Mouse (Mus musculus): Measurements from ENCODE around the gene Ripor2. TPM values are rescaled to one million over a fixed set of nuclear protein-coding genes. Genes with fewer than 3 reads are reported as not detected.

Ripor2 gene
- polyA plus RNA-seq, 1 experiment, result 32.0 TPM

DNA sequence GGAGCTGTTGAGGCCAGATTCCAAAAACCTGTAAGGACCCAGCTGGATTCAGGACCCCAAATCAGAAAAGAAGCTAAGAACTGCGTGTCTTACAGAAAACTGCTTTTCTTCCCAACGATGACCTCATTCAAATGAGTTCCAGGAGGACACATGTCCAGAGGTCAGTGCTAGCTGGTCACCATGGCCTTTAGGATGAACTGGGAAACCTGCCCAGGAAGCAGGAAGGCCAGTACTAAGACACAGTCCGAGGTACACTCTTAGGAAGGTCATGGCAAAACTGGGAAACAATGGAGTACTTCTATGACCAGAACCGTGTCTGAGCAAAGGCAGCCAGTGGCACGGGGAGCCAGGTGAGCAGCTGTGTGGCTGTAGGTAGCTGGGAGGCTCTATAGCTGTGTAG lies 103.9 kb downstream of the Ripor2 start:
- no peak for TF ChIP-seq CTCF (IDR thresholded peaks at IDR 0.05; ENCODE audit: borderline replicate concordance, extremely low read depth, insufficient read depth, insufficient read length)
- TF ChIP-seq POLR2A (IDR thresholded peaks at IDR 0.05; ENCODE audit: borderline replicate concordance, extremely low read depth, insufficient read depth, insufficient read length, poor library complexity, severe bottlenecking), result no peak
- DNase-seq (ENCODE audit: low read depth), result no peak

DNA sequence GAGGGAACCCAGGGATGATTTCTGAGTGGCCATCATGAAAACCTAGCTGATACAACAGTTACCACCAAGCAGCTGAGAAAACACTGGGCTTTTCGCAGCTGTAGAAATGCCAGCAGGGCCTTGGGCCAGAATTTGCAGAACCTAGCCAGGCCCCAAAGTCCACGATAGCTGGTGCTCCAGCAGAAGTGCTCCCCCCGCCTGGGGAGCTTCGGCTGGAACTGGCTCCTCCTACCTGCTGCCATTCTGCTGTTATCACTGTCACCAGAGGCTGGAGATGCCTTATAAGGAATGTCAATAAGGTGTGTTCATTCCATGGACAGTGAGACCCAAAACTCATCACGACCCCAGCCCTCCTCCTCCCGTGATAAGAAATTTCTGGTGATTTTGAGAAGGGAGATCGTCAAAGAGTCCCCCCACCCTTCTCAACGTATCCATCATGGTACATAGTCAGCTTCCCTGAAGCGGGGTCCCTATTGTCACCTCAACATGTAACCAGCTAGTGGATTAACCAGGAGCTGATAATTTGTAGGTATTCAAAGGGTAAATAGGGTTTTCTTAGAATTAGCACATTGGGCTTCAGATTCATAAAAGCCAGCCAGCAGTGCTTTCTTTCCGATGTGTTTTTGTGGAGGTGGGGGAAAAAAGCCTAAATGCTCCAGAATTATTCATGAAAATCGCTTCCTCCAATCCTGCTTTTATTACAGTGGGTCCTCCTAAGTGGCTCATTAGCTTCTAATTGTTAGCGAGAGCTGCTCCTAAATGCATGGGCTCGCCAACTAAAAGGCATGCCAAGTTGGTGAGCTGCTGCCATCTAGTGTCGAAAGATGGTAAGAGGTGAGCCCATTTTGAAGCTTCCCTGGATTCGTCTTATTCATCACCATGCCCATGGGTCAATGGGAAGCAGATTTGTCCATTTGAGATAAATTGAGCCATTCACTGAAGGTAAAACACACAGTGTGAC lies 105.0 kb downstream of the Ripor2 start:
- peak; percentile 96 for DNase-seq (ENCODE audit: low read depth)
- TF ChIP-seq CTCF (IDR thresholded peaks at IDR 0.05; ENCODE audit: borderline replicate concordance, extremely low read depth, insufficient read depth, insufficient read length) (peak; percentile 88), POLR2A (IDR thresholded peaks at IDR 0.05; ENCODE audit: borderline replicate concordance, extremely low read depth, insufficient read depth, insufficient read length, poor library complexity, severe bottlenecking) (no peak)

DNA sequence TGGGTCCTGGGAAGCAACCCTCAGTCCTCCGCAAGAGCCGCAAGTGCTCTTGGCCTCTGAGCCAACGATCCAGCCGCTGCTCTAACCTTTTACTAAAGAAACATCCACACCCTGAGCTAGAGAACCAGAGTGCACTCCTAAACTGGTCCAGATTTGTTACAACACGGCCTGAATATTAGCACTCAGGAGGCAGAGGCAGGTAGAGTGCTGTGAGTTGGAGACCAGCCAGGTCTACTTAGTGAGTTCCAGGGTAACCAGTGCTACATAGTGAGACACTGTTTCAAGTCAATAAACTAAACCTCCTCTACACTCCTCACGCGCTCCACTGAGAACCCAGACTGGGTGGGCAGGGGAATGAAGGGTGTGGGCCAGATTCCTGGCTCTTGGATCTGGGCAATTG lies 111.3 kb downstream of the Ripor2 start:
- DNase-seq (ENCODE audit: low read depth), result no peak
- TF ChIP-seq POLR2A (IDR thresholded peaks at IDR 0.05; ENCODE audit: borderline replicate concordance, extremely low read depth, insufficient read depth, insufficient read length, poor library complexity, severe bottlenecking), result no peak
- TF ChIP-seq CTCF (IDR thresholded peaks at IDR 0.05; ENCODE audit: borderline replicate concordance, extremely low read depth, insufficient read depth, insufficient read length), result no peak

DNA sequence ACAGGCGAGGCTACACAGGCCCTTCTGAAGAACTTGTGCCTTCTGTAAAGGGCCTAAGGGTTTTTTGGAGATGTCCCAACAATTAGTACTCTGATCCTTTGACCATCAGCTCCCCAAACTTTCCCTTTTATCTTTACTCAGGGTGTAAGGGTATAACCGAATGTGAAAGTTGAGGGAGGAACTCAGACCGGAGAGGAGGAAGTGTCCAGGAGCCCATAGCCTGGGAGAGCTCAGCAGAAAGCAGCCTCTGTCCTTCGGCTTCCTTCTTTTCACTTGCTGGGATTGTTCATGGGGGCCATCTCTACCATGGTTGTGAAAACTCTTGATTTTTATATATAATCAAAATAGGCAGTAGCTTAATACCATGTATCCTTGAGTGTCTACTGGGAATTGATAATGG lies 116.8 kb downstream of the Ripor2 start:
- TF ChIP-seq CTCF (IDR thresholded peaks at IDR 0.05; ENCODE audit: borderline replicate concordance, extremely low read depth, insufficient read depth, insufficient read length) (no peak), POLR2A (IDR thresholded peaks at IDR 0.05; ENCODE audit: borderline replicate concordance, extremely low read depth, insufficient read depth, insufficient read length, poor library complexity, severe bottlenecking) (no peak)
- DNase-seq (ENCODE audit: low read depth), result no peak

DNA sequence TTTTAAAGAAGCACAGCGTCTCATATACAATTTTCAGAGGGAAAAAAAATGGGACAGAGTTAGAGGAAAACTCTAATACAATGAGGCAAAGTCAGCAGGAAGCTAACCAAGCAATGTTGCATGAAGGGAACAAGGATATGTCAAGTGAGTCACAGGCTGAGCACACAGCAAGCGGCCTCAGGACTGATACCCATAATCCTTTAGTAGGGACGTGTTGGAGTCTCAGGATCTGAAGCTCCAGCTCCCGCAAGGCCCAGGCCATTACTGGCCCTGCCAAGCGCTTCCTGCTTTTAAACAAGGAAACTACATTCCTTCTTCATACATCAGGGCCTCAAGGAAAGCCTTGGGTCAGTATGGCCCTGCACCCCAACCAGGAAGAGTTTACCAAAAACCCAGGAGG lies 120.1 kb downstream of the Ripor2 start:
- no peak for TF ChIP-seq CTCF (IDR thresholded peaks at IDR 0.05; ENCODE audit: borderline replicate concordance, extremely low read depth, insufficient read depth, insufficient read length)
- no peak for TF ChIP-seq POLR2A (IDR thresholded peaks at IDR 0.05; ENCODE audit: borderline replicate concordance, extremely low read depth, insufficient read depth, insufficient read length, poor library complexity, severe bottlenecking)
- no peak for DNase-seq (ENCODE audit: low read depth)

DNA sequence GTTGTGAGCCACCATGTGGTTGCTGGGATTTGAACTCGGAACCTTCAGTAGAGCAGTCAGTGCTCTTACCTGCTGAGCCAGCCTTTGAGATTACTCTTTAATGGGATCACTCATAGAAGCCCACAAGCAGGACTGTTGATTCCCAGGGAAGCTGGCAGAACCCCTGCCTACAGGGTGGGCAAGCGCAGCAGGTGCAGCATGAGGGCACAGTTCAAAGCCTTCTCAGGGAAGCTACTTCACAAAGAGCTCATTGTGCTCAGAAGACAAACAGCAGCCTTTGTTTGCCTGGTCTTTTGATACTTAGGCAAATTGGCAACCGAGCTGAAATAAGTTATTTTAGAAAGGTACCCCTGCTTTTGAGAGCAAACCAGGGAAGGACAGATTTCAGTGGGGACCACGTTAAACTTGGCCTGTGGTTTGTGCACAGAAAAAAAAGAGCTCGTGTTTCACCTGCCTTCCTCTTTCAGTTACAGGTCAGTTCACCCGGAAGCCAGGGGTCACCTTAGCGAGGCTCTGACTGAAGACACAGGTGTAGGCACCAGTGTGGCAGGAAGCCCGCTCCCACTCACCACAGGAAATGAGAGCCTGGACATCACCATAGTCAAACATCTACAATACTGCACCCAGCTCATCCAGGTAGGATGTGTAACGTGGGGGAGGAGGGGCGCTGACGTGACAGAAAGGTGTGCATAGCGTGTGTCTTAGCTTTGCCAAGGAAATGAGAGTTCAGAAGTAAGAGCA lies 127.8 kb downstream of the Ripor2 start:
- TF ChIP-seq CTCF (IDR thresholded peaks at IDR 0.05; ENCODE audit: borderline replicate concordance, extremely low read depth, insufficient read depth, insufficient read length) (no peak), POLR2A (IDR thresholded peaks at IDR 0.05; ENCODE audit: borderline replicate concordance, extremely low read depth, insufficient read depth, insufficient read length, poor library complexity, severe bottlenecking) (no peak)

DNA sequence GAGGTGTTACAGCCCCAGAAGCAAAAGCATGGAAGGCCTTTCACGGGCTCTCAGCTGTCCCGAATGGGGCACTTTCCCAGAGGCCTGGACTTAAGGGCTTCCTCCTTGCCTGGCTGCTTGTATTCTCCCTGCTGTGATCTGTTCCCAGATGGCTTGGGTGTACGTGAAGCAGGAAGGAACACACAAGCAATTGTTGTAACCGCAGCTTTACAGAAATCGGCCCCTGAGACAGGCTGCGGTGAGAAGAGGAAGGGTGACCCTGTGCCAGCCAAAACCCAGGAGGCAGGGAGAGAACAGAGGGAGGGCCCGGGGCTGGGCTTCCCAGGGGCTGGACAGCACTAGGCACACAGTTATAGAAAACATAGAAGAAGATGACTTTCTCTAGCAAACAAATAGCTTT lies 129.0 kb downstream of the Ripor2 start:
- no peak for DNase-seq (ENCODE audit: low read depth)
- no peak for TF ChIP-seq CTCF (IDR thresholded peaks at IDR 0.05; ENCODE audit: borderline replicate concordance, extremely low read depth, insufficient read depth, insufficient read length)
- TF ChIP-seq POLR2A (IDR thresholded peaks at IDR 0.05; ENCODE audit: borderline replicate concordance, extremely low read depth, insufficient read depth, insufficient read length, poor library complexity, severe bottlenecking), result no peak

More for the DNA sequence above, 127.8 kb downstream of the Ripor2 start:
- DNase-seq (ENCODE audit: low read depth), result no peak

DNA sequence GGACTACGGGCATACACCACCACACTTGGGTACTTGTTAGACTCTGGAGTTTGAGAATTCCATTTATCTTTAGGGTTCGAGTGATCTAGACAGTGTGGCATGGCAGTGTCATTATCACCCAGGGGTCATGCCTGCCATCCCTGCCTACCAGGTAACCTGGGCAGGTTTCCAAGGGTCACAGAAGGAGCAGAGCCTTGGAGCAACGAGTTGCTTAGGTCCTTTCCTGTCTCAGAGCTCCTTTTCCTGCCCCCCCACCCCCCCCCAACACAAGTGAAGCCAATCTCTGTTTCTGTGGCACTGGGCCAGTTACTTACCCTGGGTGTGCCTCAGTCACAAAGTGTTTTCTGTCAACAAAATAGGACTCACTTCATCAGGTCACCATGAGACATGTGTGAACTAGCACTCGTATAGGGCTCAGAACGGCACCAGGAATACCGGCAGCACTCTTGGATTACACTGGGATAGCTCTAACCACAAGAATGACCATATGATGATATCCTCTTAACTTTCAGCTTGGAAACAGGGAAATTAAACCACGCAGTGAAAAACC lies 130.7 kb downstream of the Ripor2 start:
- TF ChIP-seq POLR2A (IDR thresholded peaks at IDR 0.05; ENCODE audit: borderline replicate concordance, extremely low read depth, insufficient read depth, insufficient read length, poor library complexity, severe bottlenecking) (no peak), CTCF (IDR thresholded peaks at IDR 0.05; ENCODE audit: borderline replicate concordance, extremely low read depth, insufficient read depth, insufficient read length) (no peak)
- DNase-seq (ENCODE audit: low read depth), result no peak

DNA sequence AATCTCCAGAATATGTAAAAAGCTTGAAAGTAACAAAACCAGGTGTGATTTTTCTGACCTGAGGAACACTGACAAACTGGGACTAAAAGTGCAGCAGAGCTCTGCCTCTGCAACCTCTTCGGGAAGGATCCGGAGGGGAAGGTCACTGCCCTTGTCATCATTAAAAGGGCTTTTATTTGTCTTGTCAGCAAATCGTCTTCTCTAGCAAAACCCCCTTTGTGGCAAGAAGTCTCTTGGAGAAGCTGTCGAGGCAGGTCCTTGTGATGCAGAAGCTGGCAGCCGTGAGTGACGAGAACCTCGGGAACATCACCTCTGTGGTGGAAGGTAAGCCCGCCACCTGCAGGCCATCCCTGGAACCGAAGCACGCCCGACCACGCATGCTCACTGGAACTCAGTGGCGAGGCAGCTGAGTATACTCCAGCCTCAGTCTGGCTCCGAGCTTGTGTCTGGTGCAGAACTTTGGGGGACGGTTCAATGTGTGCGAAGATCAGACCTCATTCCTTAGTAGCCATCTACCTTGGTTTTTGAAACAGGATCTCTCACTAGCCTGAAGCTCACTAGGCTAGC lies 131.5 kb downstream of the Ripor2 start:
- peak; percentile 89 for DNase-seq (ENCODE audit: low read depth)
- no peak for TF ChIP-seq POLR2A (IDR thresholded peaks at IDR 0.05; ENCODE audit: borderline replicate concordance, extremely low read depth, insufficient read depth, insufficient read length, poor library complexity, severe bottlenecking)
- peak; percentile 97 for TF ChIP-seq CTCF (IDR thresholded peaks at IDR 0.05; ENCODE audit: borderline replicate concordance, extremely low read depth, insufficient read depth, insufficient read length)

DNA sequence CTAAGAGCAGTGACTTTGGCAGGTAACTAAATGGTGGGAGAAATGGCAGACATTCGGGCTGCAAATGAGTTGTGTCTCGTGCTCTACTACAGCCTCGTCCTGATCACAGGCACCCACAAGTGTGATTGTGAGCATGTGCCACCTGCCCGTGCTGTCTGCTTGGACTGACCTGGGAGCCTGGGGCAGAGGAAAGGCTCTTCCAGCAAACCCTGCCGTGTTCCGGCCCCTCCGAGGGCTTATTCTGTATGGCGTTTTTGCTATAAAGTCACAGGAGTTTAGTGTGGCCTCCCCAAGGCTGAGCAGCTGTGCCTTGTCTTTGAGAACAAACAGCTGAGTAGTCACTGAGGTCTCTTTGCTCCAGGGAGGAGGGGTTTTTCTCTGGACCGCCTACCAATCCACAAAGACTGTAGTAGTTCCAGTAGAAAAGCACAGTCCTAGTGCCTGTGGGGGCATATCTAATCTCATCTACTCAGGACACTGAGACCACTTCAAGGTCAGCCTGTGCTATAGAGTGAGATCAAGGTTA lies 132.4 kb downstream of the Ripor2 start:
- TF ChIP-seq POLR2A (IDR thresholded peaks at IDR 0.05; ENCODE audit: borderline replicate concordance, extremely low read depth, insufficient read depth, insufficient read length, poor library complexity, severe bottlenecking) (no peak), CTCF (IDR thresholded peaks at IDR 0.05; ENCODE audit: borderline replicate concordance, extremely low read depth, insufficient read depth, insufficient read length) (no peak)
- DNase-seq (ENCODE audit: low read depth), result no peak

DNA sequence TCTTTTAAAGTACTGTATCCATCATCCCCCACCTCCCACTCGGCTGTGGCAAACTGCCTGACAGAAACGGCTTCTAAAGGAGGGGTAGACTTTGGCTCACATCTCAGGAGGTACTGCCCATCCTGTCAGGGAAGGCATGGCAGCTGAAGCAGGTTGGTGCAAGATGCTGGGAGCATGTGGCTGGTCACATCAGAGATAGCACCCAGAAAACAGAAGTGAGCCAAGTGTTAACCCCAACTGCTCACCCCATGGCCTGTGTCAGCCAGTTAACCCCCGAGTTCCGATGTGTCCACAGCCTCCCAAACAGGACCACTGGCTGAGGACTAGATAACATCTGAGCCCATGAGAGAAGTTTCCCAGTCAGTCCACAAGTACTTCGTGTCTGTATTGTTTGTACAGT lies 133.6 kb downstream of the Ripor2 start:
- TF ChIP-seq POLR2A (IDR thresholded peaks at IDR 0.05; ENCODE audit: borderline replicate concordance, extremely low read depth, insufficient read depth, insufficient read length, poor library complexity, severe bottlenecking) (no peak), CTCF (IDR thresholded peaks at IDR 0.05; ENCODE audit: borderline replicate concordance, extremely low read depth, insufficient read depth, insufficient read length) (no peak)
- no peak for DNase-seq (ENCODE audit: low read depth)
